Mouse (Mus musculus) lung, adult 18-20 months (tissue): ENCODE measurements around the gene Ppp2r5e.

Experiments
- DNase-seq, 2 experiments: peaks; one replicate each; pipeline ENCODE4 v3.0.0; 2022; ENCODE audit warnings: mixed read lengths in 2 of 2

The Ppp2r5e gene

DNA sequence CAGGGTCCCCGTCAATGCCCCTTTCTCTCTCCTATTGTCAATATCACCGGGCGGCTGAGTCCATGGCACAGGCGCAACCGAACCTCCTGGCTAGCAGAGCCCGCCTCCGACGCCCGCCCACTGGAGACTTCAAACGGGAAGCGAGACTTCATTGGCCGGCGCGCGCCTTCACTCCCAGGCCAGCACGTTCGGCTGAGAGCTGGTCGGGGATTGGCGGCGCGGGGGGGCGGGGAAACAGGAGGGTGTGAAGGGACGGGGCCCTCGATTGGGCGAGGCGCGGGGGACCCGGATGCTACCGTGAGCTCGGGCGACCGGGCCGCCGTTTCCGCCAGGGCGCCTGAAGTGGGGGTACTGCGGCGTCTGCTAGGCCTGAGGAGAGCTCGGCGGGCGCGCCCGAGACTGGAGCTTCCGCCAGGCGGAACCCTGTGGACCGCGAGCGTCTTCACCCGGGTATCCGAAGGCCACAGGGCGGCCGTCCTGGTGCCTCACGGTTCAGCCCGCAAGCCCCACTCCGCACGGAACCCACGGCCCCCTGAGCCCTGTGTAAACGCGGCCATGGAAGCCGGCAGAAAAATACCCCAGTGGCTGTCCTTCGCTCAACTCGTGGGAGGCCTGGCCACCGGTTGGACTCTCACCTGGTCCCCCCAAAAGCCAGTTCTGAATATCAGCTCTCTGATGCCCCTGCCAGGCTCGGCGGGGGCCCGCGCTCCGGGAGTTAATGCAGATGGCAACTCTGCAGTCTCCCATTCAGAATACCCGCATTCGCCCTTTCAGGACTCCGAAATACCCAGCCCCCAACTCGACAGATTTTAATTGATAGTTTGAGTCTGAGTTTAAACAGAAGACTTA lies at the start of gene Ppp2r5e:
TSS of gene Ppp2r5e (minus strand) at position 92 of the 849 bp plus-strand sequence.
- peak; percentile 99 for DNase-seq

DNA sequence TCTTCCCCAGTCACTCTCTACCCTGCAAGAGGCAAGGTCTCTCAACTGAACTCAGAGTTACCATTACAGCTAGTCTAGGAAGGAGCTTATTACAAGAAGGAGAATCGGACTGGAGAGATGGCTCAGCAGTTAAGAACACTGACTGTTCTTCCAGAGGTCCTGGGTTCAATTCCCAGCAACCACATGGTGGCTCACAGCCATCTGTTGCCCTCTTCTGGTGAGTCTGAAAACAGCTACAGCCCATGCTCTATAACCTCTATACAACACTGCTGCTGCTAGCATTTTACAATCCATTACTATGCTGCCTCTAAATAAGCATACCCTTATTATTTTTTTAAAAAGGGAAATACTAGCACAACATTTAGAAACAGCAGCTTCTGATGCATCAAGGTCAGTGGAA lies 49.7 kb upstream of the Ppp2r5e start:
- DNase-seq = no peak

DNA sequence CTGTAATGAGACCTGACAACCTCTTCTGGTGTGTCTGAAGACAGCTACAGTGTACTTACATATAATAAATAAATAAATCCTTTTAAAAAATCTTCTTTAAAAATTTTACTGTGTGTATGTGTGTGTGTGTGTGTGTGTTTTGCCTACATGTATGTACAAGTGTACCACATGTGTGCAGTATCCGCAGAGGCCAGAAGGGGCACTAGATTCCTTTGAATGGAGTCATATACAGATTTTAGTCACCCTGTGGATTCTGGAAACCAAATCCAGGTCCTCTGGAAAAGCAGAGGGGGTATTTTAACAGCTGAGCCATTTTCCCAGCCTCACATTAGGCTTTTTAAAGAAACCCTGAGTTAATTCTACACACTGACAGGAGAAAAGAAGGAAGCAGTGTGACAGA lies 45.7 kb upstream of the Ppp2r5e start:
- no peak for DNase-seq

DNA sequence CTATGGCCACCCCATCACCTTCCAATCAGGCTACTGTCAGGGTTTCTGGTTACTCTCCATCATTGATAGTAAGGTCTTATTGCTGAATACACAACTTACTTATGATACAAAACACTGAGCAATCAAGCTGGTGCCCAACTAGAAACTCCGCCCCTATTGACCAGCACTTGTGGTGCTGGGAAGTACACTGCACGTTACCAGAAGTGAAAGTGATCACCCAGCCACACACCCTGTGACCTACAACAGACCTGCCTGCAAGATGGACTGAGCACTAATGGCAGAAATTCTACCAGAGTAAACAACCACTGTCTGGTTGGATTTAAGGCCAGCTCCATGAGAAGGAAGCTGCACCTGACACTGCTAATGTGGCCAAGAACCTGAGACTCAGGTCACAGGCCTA lies 42.3 kb upstream of the Ppp2r5e start:
- DNase-seq = no peak

DNA sequence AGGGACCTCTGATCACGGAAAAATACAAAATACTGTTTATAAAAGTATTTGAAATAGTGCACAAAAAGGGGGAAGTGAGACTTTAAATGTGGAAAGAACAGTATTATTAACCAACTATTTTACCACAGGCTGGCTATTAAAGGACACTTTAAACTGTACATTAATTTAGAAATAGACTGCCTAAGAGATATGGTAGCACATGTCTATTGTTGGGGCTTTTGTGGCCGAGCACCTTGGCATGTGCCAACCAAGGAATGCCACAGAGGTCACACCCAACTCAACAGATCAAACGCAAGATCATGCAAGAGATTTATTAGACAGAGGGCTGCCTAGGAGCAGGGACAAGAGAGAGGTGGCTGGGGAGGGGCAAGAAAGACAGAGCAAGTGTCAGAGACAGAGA lies 41.1 kb upstream of the Ppp2r5e start:
- DNase-seq = no peak

DNA sequence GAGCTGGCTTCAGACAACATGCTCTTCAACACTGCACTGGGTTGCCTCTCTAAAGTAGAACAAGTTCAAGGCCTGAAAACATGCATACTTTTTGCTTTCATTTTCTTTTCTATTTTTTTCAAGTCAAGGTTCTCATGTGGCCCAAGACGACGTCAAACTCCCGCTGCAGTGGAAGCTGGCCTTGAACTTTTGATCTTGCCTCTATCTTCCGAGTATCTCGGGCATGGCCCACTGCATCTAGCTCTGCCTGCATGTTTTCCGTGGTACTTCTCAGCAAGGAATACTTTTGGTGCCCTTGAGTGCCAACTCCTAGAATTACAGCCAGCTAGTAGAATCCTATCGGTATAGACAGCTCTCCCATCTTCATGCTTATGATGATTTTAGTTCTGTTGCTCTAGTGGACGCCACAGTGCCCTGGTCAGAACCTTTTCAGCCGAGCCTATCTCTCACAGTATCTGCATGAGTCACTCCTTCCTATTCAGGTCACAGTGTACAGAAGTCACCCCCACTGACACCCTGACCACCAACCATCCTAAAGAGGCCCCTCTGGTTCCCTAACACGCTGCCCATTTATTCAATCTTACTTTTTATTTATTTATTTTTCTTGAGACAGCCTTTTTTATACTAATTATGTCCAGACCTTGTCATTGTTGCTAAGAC lies 39.9 kb upstream of the Ppp2r5e start:
- DNase-seq = no peak

DNA sequence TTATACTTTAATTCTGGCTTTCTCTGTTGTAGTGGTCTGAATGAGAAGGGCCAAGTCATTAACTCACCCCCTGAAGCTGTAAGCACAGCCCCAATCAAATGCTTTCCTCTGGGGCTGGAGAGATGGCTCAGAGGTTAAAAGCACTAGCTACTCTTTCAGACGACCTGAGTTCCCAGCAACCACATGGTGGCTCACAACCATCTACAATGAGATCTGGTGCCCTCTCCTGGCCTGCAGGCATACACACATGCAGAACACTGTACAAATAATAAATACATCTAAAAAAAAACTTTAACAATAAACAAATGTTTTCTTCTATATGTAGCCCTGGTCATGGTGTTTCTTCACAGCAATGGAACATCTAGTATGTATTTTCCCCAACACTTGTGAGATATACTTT lies 33.6 kb upstream of the Ppp2r5e start:
- DNase-seq = no peak

DNA sequence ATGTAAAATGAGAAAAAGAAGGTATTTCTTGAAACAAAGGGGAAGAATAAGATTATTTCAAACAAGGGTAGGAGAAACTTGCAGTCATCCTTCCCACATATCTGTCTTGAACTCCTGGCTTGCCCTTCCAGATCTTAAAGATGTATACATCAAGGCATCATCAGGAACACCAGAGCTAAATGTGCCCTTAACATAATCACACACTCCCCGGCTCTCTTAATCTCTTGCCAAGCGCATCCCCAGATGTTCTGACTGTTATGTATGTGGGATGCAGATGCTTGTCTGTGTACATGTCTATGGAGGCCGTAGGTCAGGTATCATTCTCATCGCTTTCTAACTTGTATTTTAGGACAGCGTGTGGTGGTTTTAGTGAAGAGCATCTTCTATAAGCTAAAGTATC lies 27.2 kb upstream of the Ppp2r5e start:
- DNase-seq = no peak

DNA sequence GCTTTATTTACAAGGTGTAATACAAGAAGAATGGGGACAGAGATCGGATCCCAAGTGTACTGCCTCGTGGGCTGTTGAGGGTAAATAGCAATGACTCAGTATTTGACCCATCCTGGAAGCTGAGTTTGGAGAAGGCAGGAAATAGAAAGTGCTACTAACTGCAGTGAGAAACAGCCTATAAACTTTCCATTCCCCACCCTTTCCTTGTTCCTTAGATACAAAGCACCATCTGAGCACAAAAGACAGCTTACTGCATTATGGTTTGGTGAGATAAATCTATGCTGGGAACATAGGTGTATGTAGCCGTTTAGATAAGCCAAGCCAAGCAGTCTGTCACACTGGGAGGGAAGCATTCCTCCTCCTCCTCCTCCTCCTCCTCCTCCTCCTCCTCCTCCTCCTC lies 26.8 kb upstream of the Ppp2r5e start:
- no peak for DNase-seq

DNA sequence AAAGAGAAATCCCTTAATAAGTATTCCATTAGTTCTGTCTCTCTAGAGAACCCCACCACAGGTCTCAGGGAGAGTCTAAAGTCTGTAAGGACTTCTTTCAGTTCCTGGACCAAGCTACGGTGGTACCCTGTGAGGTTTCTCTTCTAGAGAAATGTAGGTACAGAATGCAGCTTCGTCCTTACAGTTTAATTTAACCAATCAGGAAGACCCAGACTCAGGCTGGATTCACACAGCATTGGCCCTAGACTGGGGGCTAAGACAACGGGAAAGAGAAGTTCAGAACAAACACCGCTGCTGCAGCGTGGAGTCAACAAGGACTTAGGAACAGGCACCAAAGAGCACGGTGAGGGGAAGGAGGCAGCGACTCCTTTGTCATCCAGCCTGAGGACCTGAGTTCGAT lies 20.8 kb upstream of the Ppp2r5e start:
- DNase-seq = no peak

DNA sequence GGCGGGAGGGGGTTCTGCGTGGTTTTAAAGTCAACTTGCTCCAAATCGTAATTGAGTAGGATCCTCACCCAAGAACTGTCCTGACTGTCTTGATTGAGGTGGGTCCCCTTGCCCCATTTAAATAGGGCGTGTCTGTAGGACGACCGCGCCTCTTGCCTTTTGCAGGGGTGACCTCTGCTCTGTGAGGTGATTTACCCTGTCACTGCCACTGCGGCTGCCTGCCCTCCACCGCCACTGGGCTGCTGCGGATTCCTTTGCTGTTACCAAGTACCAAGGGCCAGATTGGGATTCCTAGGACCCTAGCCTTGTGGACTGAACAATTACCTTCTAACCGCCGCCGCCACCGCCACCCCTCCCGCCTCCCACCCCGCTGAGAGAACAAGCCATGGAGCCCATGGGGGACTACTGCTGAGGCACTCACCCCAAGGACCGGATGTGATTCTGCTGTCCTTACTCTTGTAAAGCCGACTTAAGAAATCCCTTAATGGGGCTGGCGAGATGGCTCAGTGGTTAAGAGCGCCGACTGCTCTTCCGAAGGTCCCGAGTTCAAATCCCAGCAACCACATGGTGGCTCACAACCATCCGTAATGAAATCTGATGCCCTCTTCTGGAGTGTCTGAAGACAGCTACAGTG lies 20.2 kb upstream of the Ppp2r5e start:
- peak in 1 of 2 experiments; percentile 11 for DNase-seq

DNA sequence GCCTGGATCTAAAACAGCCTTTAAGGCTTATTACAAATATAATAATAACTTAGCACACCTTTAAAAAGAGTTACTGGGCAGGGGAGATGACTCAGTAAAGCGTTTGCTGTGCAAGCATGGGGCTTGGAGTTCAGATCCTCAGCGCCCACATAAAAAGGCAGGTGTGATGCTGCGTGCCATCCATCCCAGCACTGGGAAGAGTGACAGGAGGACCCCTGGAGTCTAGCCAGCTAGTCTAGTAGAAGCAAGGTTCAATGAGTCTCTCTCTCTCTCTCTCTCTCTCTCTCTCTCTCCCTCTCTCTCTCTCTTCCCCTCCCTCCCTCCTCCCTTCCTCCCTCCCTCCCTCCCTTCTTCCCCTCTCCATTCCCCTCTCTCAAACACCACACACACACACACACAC lies 19.5 kb upstream of the Ppp2r5e start:
- no peak for DNase-seq

DNA sequence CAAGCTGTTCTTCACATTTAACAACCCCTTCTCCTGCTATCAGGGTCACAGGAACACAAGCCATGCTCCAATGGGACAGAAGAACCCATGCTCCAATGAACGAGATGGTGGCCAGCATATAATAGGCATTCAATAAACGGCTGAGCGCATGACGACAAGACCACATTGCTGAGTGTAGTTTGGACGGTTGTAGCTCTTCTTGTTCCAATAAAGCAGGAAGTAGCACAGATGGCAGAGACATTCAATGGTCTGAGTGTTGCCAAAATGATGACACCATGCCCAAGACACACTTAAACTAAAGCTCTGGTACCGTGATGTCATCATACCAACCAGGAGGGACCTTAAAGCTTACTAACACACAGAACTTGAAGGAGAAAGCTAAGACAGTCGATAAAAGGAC lies 16.7 kb upstream of the Ppp2r5e start:
- no peak for DNase-seq

DNA sequence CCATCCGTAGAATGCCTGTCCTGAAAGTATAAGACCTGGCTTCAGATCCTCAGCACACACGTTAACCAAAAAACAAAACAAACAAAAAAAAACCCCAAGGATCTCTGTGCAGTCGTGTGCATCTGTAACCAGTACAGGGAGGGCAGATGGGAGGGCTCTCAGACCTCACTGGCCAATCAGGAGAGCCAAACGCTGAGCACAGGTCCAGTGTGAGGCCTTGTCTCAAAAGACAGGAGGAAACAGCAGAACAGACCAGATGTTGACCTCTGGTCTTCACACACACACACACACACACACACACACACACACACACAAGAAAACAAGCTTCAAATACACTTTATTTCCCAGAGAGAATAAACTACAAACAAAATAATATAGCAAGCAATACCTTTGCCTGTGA lies 3.4 kb upstream of the Ppp2r5e start:
- DNase-seq = no peak

DNA sequence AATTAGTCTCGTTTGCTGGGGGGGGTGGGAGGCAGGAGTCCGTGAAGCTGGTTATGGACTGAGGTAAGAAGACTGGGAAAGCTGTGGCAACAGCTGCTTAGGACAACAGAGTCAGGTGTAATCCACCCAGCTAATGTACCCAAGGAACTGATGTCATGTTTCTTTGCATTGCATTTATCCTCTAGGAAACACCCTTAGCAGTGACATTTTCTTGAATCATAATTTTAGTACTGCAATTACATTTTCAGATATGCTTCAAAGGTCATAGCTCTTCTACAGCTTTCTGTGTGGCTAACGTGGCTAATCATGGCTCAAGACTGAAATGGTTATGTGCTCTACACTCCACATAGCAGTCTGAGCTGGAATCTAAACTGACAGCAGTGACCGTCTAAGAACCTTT lies 2.9 kb upstream of the Ppp2r5e start:
- no peak for DNase-seq

DNA sequence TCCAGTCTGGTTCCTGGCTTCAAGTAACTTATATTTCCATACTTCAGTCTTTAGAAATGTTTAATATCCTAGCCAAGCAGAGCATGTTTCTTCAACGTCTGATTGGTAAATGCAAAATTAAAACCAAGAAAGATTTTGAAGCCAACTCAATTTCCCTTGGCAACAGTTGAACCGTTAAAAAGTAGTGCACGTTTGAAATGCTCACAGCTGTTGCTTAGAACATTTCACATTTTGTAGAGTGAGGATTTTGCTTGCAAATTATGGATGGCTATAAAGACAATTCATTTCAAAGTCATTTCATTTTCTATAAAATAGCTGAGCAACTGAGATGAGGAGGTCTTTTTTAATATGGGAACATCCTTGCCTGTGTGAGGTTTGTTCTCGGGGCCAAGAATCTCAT lies 1.7 kb upstream of the Ppp2r5e start:
- no peak for DNase-seq

DNA sequence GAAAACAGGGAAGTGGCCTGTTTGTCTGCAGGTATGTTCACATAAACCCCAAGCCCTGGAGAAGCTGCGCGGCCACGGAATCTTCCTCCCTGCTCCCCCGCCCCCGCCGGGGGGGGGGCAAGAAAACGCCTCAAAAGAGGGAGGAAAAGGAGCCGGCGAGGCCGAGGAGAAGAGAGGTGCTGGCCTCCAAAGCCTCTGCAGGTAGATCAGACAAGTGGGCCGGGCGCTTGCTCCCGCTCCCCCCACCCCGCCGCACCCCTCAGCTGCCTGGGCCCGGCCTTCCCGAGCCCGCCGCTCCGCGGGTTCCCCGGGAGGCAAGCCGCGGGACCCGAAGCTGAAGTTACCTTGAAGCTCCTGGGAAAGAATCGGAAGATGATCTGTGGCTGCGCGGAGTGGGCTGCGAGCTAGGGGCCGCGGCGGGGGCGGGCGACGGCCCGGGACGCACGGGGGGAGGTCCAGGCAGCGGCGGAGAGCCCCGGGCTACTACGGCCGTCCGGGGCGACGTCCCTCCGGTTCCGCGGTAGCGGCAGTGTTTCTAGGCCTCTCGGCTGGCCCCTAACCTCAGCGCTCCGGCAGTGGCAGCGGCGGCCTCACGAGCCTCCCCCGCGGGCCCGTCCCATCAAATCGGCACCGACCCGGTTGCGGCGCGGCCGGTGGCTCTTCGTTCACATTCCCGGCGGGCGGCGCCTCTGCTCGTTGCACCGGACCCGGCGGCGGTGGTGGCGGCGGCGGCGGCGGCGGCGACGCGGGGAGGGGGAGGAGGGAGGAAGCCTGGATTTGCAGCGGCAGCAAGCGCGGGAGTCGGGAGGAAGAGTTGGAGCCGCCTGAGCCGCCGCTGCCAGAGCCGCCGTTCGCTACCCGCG lies 523 bp downstream of the Ppp2r5e start:
- peak; percentile 34 to 39 for DNase-seq

DNA sequence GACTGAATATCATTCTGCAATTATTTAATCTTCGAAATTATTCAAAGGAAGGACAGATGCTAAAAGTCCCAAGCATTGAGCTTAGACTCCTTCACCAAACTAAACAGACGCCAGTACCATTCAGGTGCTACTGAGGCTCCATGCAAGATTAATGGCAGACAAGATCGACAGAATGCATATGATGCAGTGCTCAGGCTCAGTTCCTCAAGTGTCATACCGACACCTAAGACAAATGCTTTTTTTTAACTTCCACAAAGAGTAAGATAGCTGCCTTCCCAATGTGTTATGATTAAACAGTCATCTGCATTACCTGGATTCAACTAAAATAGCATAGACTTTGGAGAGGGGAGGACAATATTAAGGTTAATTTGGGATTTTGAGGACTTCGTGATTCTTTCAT lies 1.6 kb downstream of the Ppp2r5e start:
- no peak for DNase-seq

DNA sequence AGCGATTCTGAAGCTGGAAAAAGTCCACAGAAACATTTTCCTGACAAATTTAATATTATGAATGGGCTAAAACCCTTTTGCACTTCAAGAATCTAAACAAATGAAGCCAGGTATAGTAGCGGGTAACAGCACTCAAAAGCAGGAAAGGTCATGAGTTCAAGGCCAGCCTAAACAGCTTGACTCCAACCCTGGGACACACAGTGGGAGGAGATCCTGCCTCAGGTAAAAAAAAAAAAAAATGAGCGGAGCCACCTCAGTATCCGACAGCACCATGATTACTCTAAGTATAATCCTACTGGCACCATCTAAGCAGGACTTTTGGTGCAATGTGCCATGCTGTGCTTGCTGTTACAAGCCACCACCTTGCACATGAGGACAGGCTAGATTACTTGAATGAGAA lies 2.2 kb downstream of the Ppp2r5e start:
- DNase-seq = no peak

DNA sequence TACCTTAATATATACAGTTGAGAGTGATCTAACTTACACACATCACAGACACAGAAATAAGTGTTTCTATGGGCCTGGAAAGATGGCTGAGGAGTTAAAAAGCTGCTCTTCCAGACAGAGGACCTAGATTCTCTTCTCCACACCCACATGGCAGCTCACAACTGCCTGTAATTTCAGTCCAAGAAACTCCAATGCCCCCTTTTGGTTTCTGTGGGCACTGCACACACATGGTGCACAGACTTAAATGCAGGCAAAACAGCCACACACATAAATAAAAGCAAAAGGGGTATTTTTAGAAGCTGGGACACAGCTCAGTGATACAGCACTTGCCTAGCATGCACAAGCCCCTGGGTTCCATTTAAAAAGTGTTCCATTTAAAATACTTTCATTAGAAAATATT lies 8.5 kb downstream of the Ppp2r5e start:
- no peak for DNase-seq

DNA sequence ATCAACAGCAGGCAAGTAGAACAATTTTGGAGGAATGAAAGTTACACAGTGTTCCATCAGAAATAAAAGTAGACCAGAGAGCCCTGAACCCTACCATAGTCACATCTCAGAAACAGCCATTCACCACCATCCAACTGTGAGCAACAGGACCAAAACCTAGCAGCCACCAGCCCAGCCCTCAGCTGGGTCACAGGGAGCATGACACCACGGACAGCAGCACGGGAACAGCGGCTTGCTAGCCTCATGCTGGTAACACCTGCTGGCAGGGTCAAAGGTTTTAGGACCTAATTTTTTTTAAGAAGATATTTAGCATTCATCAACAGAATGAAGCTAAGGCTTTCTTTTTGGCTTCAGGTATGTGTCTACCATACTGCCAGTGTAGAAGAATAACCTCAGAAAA lies 12.3 kb downstream of the Ppp2r5e start:
- DNase-seq = no peak

DNA sequence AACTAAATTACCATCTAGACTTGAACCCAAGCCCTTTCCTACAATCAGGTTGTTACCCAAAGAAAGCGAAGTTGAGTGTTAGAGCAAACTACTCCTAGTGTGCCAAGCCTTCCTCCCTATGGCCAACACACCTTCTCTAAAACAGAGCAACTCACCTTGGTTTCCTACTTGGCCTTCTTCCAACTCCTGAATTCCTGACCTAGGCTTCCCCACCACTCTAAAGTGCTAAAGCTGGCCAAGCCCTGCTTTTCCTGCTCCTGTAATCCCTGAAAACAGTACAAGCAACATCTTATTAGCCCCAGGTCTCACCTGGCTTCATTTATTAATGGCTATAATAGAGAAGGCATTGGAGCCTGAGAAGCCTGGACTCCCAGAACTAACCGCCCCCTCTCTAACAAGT lies 17.0 kb downstream of the Ppp2r5e start:
- peak in 1 of 2 experiments; percentile 17 for DNase-seq

DNA sequence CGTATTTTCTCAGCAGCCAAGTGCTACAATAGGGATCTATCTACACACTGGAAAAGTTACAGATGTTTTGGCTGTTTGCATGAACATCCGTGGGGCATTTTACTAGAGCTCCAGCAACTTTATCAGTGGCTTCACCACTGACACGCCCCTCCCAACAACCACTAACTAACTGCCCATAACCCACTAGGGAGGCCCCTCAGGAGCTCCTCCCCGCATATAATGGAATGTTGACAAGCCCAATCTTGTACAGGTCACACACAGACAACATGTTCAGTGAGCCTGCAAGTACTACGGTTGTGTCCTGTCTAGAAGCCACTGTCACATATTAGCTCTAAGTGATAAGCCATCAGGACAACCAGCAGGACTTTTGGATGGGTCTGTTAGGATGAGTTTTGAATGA lies 18.8 kb downstream of the Ppp2r5e start:
- no peak for DNase-seq
